Mouse (Mus musculus): ENCODE measurements at regions not wholly inside any gene's neighbourhood (a gene's known extent, or its start where the extent isn't known, plus 50 kb on each side); places are given as distances from the start of the nearest gene placed in this dataset.

GRCm38 (mm10) chr2:147941319-147941718, 105.5 kb downstream of the Foxa2 start:
- TF ChIP-seq CTCF (conservative IDR thresholded peaks at IDR 0.05; ENCODE audit: insufficient read depth, insufficient read length, low read depth, low read length) (no peak), POLR2A (IDR thresholded peaks at IDR 0.05; ENCODE audit: low read depth, low read length) (no peak)
